Mouse (Mus musculus): ENCODE data around the gene Iqschfp.

- no peak for TF ChIP-seq POLR2A (IDR thresholded peaks at IDR 0.05; ENCODE audit: borderline replicate concordance, extremely low read depth, insufficient read depth, insufficient read length, poor library complexity, severe bottlenecking)
- TF ChIP-seq CTCF (IDR thresholded peaks at IDR 0.05; ENCODE audit: borderline replicate concordance, extremely low read depth, insufficient read depth, insufficient read length) = no peak
Observed at GRCm38 (mm10) chr3:68036097-68036496, 144.1 kb downstream of the Iqschfp start.

Data from brain, embryonic 14.5 days (tissue).